Mouse (Mus musculus) Patski (cell line): Measurements from ENCODE around the gene Rtl1. TPM values are rescaled to one million over a fixed set of nuclear protein-coding genes. Genes with fewer than 3 reads are reported as not detected.

Experiments used
- ATAC-seq: fragments of 100-300 bp; one replicate; pipeline ENCODE4 v1.8.0; 2021
- CTCF ChIA-PET: fragments of 350-600 bp; sonication (Branson Sonifier 250); formaldehyde crosslinking; loops from one replicate; lab custom pipeline; 2022; ENCODE audit warnings: inconsistent platforms; lab: Charles Lee
- POLR2A ChIA-PET: fragments of 350-600 bp; sonication (Branson Sonifier 250); formaldehyde crosslinking; loops from one replicate; lab custom pipeline; 2022; ENCODE audit warnings: antibody characterized with exemption, inconsistent platforms; lab: Charles Lee
- DNase-seq: peaks from one replicate; pipeline ENCODE4 v3.0.0-alpha.2; 2011; ENCODE audit warnings: low read depth, low spot score
- H3K27me3 ChIP-seq: fragments of 371-371 bp; one replicate; pipeline ENCODE4 v1.5.1; 2021
- CTCF ChIP-seq: fragments of 100-300 bp; IDR thresholded peaks from one replicate; pipeline ENCODE4 v1.5.1; 2021
- in situ Hi-C: fragments of 300-500 bp; cut with MboI; formaldehyde crosslinking; loops from 3 replicates; pipeline ENCODE4 v1.11.1; 2018; ENCODE audit warnings: low pct_unique_long_range_greater_than_20kb, mixed read lengths
- polyA plus RNA-seq: library from polyadenylated mRNA; unstranded; gene quantifications from one replicate; pipeline ENCODE4 v1.2.3, GENCODE M21; 2021

The Rtl1 gene
- polyA plus RNA-seq, 1 experiment from 2014 or later: not detected

GRCm38 (mm10) chr12:109572259-109572658 lies 27.9 kb downstream of the Rtl1 start:
- ATAC-seq (no peak), DNase-seq (no peak)
- in situ Hi-C loops: no loop called here
- peaks cover 21% of the 10 kb centered on the region for H3K27me3 ChIP-seq
- no peak for TF ChIP-seq CTCF
- CTCF ChIA-PET: no interaction called here
- POLR2A ChIA-PET: no interaction called here

GRCm38 (mm10) chr12:109560111-109560695 lies 39.9 kb downstream of the Rtl1 start:
- ATAC-seq (no peak), DNase-seq (no peak)
- POLR2A ChIA-PET: no interaction called here
- peaks cover 46% of the 10 kb centered on the region for H3K27me3 ChIP-seq
- in situ Hi-C loops: no loop called here
- CTCF ChIA-PET: no interaction called here
- no peak for TF ChIP-seq CTCF

GRCm38 (mm10) chr12:109558891-109559487 lies 41.1 kb downstream of the Rtl1 start:
- DNase-seq: no peak
- in situ Hi-C loops: no loop called here
- ATAC-seq: no peak
- POLR2A ChIA-PET: no interaction called here
- TF ChIP-seq CTCF: no peak
- H3K27me3 ChIP-seq: peaks cover 48% of the 10 kb centered on the region
- CTCF ChIA-PET: no interaction called here

GRCm38 (mm10) chr12:109558226-109558824 lies 41.8 kb downstream of the Rtl1 start:
- ChIA-PET POLR2A (interaction anchor here (0.6 kb wide), 1 partner anchor 252 kb away, joined by 3 read pairs; no protein-coding TSS in a partner anchor), CTCF (no interaction called here)
- TF ChIP-seq CTCF: no peak
- no peak for ATAC-seq
- in situ Hi-C loops: no loop called here
- peaks cover 48% of the 10 kb centered on the region for H3K27me3 ChIP-seq
- no peak for DNase-seq

GRCm38 (mm10) chr12:109555837-109556409 lies 44.2 kb downstream of the Rtl1 start:
- CTCF ChIA-PET: interaction anchor here (1.3 kb wide), 1 partner anchor 11 kb away, joined by 3 read pairs; no protein-coding TSS in a partner anchor
- ATAC-seq (no peak), DNase-seq (no peak)
- no peak for TF ChIP-seq CTCF
- in situ Hi-C loops: no loop called here
- POLR2A ChIA-PET: no interaction called here
- H3K27me3 ChIP-seq: peaks cover 43% of the 10 kb centered on the region

GRCm38 (mm10) chr12:109553568-109553967 lies 46.6 kb downstream of the Rtl1 start:
- in situ Hi-C loops: no loop called here
- POLR2A ChIA-PET: no interaction called here
- ATAC-seq: no peak
- no peak for DNase-seq
- no peak for TF ChIP-seq CTCF
- CTCF ChIA-PET: no interaction called here
- peaks cover 25% of the 10 kb centered on the region for H3K27me3 ChIP-seq

GRCm38 (mm10) chr12:109552754-109553525 lies 47.2 kb downstream of the Rtl1 start:
- POLR2A ChIA-PET: no interaction called here
- TF ChIP-seq CTCF: no peak
- DNase-seq (no peak), ATAC-seq (no peak)
- CTCF ChIA-PET: no interaction called here
- H3K27me3 ChIP-seq: peaks cover 19% of the 10 kb centered on the region
- in situ Hi-C loops: no loop called here

- DNase-seq (no peak), ATAC-seq (no peak)
- in situ Hi-C loops: no loop called here
- ChIA-PET CTCF (interaction anchor here (1.0 kb wide), 1 partner anchor 22 kb away, joined by 3 read pairs; no protein-coding TSS in a partner anchor), POLR2A (no interaction called here)
- H3K27me3 ChIP-seq: peaks cover 15% of the 10 kb centered on the region
- no peak for TF ChIP-seq CTCF
Observed at GRCm38 (mm10) chr12:109551771-109552170, 48.4 kb downstream of the Rtl1 start.

GRCm38 (mm10) chr12:109547085-109547484 lies 53.0 kb downstream of the Rtl1 start:
- no peaks in the 10 kb centered on the region for H3K27me3 ChIP-seq
- no peak for TF ChIP-seq CTCF
- no peak for ATAC-seq
- CTCF ChIA-PET: no interaction called here
- no peak for DNase-seq
- POLR2A ChIA-PET: interaction anchor here (0.6 kb wide), 1 partner anchor 665 kb away, joined by 3 read pairs; no protein-coding TSS in a partner anchor
- in situ Hi-C loops: no loop called here
